Mouse (Mus musculus) olfactory bulb, adult 2 months (tissue): Measurements from ENCODE around the gene Gldc. TPM values are rescaled to one million over a fixed set of nuclear protein-coding genes. Genes with fewer than 3 reads are reported as not detected.
"Not testable (repeated sequence)": the region's sequence is repeated elsewhere in the genome, so short reads cannot be mapped to it uniquely, and the experiment has no call there.

Source experiments
- H3K27ac ChIP-seq: fragments of 200-500 bp; 2 replicates; pipeline ENCODE4 v1.5.1; 2012; ENCODE audit warnings: low read depth, low read length; ENCODE audit not compliant: insufficient read depth
- H3K4me1 ChIP-seq: fragments of 200-500 bp; 2 replicates; pipeline ENCODE4 v1.6.1; 2012; ENCODE audit warnings: low read length; ENCODE audit not compliant: control insufficient read depth, insufficient read depth
- H3K4me3 ChIP-seq: fragments of 200-500 bp; 2 replicates; pipeline ENCODE4 v1.5.1; 2012; ENCODE audit warnings: mild to moderate bottlenecking, low read depth, low read length, moderate library complexity; ENCODE audit not compliant: insufficient read depth
- CTCF ChIP-seq: fragments of 200-500 bp; IDR thresholded peaks from 2 replicates; pipeline ENCODE4 v1.5.1; 2012; ENCODE audit warnings: low read depth, mild to moderate bottlenecking, low read length, moderate library complexity; ENCODE audit not compliant: insufficient read depth
- POLR2A ChIP-seq: fragments of 200-500 bp; IDR thresholded peaks from 2 replicates; pipeline ENCODE4 v1.6.1; 2012; ENCODE audit warnings: mild to moderate bottlenecking, low read depth, low read length, moderate library complexity; ENCODE audit not compliant: insufficient read depth
- WGBS: fragments of 180-500 bp; shearing (Covaris S2); methylation state at CpG from one replicate; pipeline ENCODE4 v1.1.7; 2018; 5-methylcytosine and 5-hydroxymethylcytosine counted together
- polyA plus RNA-seq: library from polyadenylated mRNA; stranded (reverse); fragments of >200 nt; gene quantifications from 2 replicates; pipeline ENCODE4 v1.2.4, GENCODE M21; 2012; ENCODE audit warnings: low replicate concordance; ENCODE audit not compliant: missing spikeins, insufficient read depth, insufficient read length

The Gldc gene
- not detected in 2 replicates for polyA plus RNA-seq

GRCm38 (mm10) chr19:30174919-30175571, at the start of gene Gldc:
Gldc (minus strand) TSS chr19:30175429.
- H3K27ac ChIP-seq, result no peak within 1 kb of the TSS
- 1% methylated on average over 53 of the region's 53 CpGs for WGBS
- peak within 1 kb of the TSS; percentile 51 for H3K4me3 ChIP-seq
- TF ChIP-seq POLR2A, result no peak
- no peak for TF ChIP-seq CTCF
- peaks cover 11% of the 10 kb centered on the region for H3K4me1 ChIP-seq

GRCm38 (mm10) chr19:30222593-30222992, 47.4 kb upstream of the Gldc start:
- H3K27ac ChIP-seq, H3K4me1 ChIP-seq, H3K4me3 ChIP-seq: not testable (repeated sequence)
- 88% methylated on average over 8 of the region's 8 CpGs for WGBS

GRCm38 (mm10) chr19:30217335-30217734, 42.1 kb upstream of the Gldc start:
- WGBS, result 15% methylated on average over 7 of the region's 7 CpGs
- Histone ChIP-seq H3K27ac (no peak overlapping the region), H3K4me1 (no peaks in the 10 kb centered on the region), H3K4me3 (no peak overlapping the region)
- TF ChIP-seq POLR2A, result no peak
- TF ChIP-seq CTCF, result no peak

GRCm38 (mm10) chr19:30216186-30216585, 41.0 kb upstream of the Gldc start:
- Histone ChIP-seq H3K27ac (no peak overlapping the region), H3K4me3 (no peak overlapping the region), H3K4me1 (no peaks in the 10 kb centered on the region)
- TF ChIP-seq CTCF, result no peak
- no peak for TF ChIP-seq POLR2A
- whole genome bisulfite sequencing, result 86% methylated on average over 4 of the region's 4 CpGs

- not testable (repeated sequence) for H3K4me1 ChIP-seq, H3K27ac ChIP-seq, H3K4me3 ChIP-seq
- 77% methylated on average over 2 of the region's 2 CpGs for WGBS
These were observed 40.5 kb upstream of the Gldc start for GRCm38 (mm10) chr19:30215736-30216135.

GRCm38 (mm10) chr19:30214026-30214425, 38.8 kb upstream of the Gldc start:
- TF ChIP-seq CTCF (no peak), POLR2A (no peak)
- Histone ChIP-seq H3K4me1 (no peaks in the 10 kb centered on the region), H3K27ac (no peak overlapping the region), H3K4me3 (no peak overlapping the region)
- 32% methylated on average over 2 of the region's 2 CpGs for WGBS

GRCm38 (mm10) chr19:30209006-30209405, 33.8 kb upstream of the Gldc start:
- not testable (repeated sequence) for H3K27ac ChIP-seq, H3K4me1 ChIP-seq, H3K4me3 ChIP-seq
- 80% methylated on average over 8 of the region's 8 CpGs for WGBS

- H3K27ac ChIP-seq, result no peak overlapping the region
- TF ChIP-seq POLR2A (no peak), CTCF (no peak)
- 89% methylated on average over 1 of the region's 1 CpGs for WGBS
- H3K4me1 ChIP-seq, result no peaks in the 10 kb centered on the region
- H3K4me3 ChIP-seq, result no peak overlapping the region
These were observed 31.8 kb upstream of the Gldc start for GRCm38 (mm10) chr19:30206981-30207380.

- WGBS, result 83% methylated on average over 4 of the region's 4 CpGs
- no peak overlapping the region for H3K27ac ChIP-seq
- no peaks in the 10 kb centered on the region for H3K4me1 ChIP-seq
- TF ChIP-seq POLR2A, result no peak
- no peak for TF ChIP-seq CTCF
- H3K4me3 ChIP-seq, result no peak overlapping the region
These were observed 30.6 kb upstream of the Gldc start for GRCm38 (mm10) chr19:30205874-30206273.

GRCm38 (mm10) chr19:30205159-30205816, 30.1 kb upstream of the Gldc start:
- H3K4me3 ChIP-seq, result no peak overlapping the region
- no peaks in the 10 kb centered on the region for H3K4me1 ChIP-seq
- no peak overlapping the region for H3K27ac ChIP-seq
- TF ChIP-seq POLR2A (no peak), CTCF (peak; percentile 64; the same call in 1 of the 2 replicates)
- WGBS, result 18% methylated on average over 12 of the region's 12 CpGs
